Mouse (Mus musculus): Measurements from ENCODE around the gene Gm38392. TPM values are rescaled to one million over a fixed set of nuclear protein-coding genes. Genes with fewer than 3 reads are reported as not detected.

Gm38392 gene
- polyA plus RNA-seq, 1 experiment from 2014 or later, result 0.16 TPM

DNA sequence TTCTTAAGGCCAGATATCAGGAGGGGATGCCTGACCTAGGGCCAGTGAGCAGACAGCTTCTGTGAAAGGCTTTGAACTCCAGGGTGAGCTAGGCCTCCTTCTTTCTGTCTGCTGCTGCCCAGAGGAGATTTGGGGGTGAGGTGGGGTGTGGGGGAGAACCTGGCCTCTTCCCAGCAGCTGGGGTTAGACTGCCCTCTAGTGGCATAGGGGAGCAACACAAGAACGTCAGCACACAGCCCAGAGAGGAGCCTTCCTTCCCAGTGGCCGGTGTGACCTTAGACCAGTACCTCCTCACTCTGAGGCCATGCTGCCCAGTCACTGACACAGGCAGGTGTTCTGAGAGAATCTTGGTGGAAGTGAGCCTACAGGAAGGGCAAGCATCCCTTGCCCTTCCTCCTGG lies 42.9 kb downstream of the Gm38392 start:
- no peaks in the 10 kb centered on the region for H3K9me3 ChIP-seq
- ATAC-seq, result no peak
- no peak overlapping the region for H3K9ac ChIP-seq (replicated peaks)
- H3K27me3 ChIP-seq, result peaks cover 74% of the 10 kb centered on the region
- H3K36me3 ChIP-seq, result no peaks in the 10 kb centered on the region
- 0% methylated on average over 2 of the region's 2 CpGs for WGBS
- no peak overlapping the region for H3K27ac ChIP-seq
- H3K4me3 ChIP-seq (replicated peaks), result no peak overlapping the region
- H3K4me1 ChIP-seq (replicated peaks), result peaks cover 46% of the 10 kb centered on the region
- no peak overlapping the region for H3K4me2 ChIP-seq (replicated peaks)

DNA sequence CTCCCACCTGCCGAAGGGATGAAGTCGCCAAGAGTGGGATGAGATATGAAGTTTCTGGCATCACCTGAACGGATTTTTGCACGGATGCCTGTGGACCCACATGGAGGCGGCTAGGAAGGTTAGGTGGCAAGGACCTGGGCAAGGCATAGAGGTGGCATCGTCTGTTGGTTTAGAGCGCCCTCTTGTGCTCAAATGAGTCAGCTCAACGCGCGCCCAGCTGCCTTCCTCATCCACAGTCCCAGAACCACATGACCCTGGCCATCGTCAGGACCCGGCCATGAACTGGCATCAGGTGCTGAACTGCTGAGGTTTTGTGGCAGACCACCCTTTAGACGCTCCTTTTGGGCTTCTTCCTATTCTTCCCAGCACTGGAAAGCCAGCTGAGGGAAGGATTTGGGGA lies 44.5 kb downstream of the Gm38392 start:
- Histone ChIP-seq H3K27me3 (peaks cover 81% of the 10 kb centered on the region), H3K4me1 (replicated peaks) (peaks cover 61% of the 10 kb centered on the region), H3K27ac (peak overlapping the region; percentile 88), H3K9ac (replicated peaks) (peak overlapping the region; percentile 41), H3K36me3 (no peaks in the 10 kb centered on the region), H3K9me3 (no peaks in the 10 kb centered on the region), H3K4me2 (replicated peaks) (0 out of 2 replicates have a peak overlapping the region, but pooled peaks have one; percentile 6), H3K4me3 (replicated peaks) (no peak overlapping the region)
- under 1% methylated on average over 13 of the region's 13 CpGs for WGBS
- peak; percentile 68 for ATAC-seq

DNA sequence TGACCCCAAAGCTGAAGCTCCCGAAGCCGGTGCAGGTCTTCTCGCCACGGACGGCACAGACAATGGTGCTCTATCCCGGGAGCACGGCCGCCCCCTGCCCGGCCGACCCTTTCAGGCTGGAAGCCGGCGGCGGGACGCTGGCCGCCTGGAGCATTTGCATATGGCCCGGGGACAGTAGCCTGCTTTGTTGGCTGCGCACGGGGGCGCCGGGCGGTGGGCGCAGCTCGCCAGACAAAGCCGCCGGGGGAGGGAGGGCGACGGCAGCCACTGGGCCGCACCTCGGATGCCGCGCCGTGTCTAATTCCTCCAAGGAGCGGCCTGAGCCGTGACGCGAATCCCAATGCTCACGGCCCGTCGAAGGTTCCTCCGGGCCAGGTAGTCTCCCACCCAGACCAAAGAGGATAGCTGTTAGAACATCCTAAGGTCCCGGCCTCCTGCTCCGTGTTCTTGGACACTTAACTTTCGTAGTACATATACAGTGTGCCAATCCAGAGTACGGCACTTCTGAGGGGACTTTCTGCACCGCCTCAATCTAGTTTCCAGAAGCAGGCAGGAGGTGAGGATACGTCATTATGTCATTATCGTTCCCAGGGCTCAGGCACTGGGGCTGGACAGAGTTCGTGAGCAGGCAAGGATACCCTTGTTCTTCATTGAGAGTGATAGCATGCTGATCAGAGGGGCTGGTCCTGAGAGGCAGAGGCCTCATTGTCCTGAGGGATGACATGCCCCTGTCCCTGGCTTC lies 45.8 kb downstream of the Gm38392 start:
- WGBS, result 2% methylated on average over 48 of the region's 48 CpGs
- peak; percentile 48 for ATAC-seq
- peak overlapping the region; percentile 25 for H3K4me3 ChIP-seq (replicated peaks)
- H3K9ac ChIP-seq (replicated peaks), result peak overlapping the region; percentile 62
- peaks cover 72% of the 10 kb centered on the region for H3K27me3 ChIP-seq
- peak overlapping the region; percentile 52 for H3K4me2 ChIP-seq (replicated peaks)
- no peaks in the 10 kb centered on the region for H3K36me3 ChIP-seq
- peak overlapping the region; percentile 88 for H3K27ac ChIP-seq
- no peaks in the 10 kb centered on the region for H3K9me3 ChIP-seq
- H3K4me1 ChIP-seq (replicated peaks), result peaks cover 74% of the 10 kb centered on the region

DNA sequence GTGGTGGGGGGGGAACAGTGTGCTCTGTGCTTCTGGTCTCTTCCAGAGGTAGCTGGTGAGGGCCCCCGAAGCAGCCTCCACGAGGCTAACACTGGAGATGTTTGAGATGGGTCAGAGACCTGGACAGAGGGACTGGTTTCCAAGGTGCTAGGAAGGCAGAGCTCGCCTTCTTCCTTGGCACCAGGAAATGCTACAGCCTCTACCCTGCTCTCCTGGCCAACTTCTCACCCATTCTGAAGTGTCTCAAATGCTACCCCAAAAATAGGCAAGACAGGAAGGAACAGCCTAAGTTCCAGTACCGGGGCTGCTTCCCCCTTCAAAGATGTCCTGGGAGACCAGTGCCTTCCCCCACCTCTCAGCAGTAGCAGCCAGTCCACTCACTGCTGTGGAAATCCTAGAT lies 47.6 kb downstream of the Gm38392 start:
- peaks cover 82% of the 10 kb centered on the region for H3K4me1 ChIP-seq (replicated peaks)
- no peak overlapping the region for H3K4me2 ChIP-seq (replicated peaks)
- H3K9me3 ChIP-seq, result no peaks in the 10 kb centered on the region
- ATAC-seq, result no peak
- H3K27ac ChIP-seq, result peak overlapping the region; percentile 80
- no peak overlapping the region for H3K4me3 ChIP-seq (replicated peaks)
- H3K9ac ChIP-seq (replicated peaks), result no peak overlapping the region
- H3K36me3 ChIP-seq, result no peaks in the 10 kb centered on the region
- 57% methylated on average over 4 of the region's 4 CpGs for WGBS
- peaks cover 65% of the 10 kb centered on the region for H3K27me3 ChIP-seq

DNA sequence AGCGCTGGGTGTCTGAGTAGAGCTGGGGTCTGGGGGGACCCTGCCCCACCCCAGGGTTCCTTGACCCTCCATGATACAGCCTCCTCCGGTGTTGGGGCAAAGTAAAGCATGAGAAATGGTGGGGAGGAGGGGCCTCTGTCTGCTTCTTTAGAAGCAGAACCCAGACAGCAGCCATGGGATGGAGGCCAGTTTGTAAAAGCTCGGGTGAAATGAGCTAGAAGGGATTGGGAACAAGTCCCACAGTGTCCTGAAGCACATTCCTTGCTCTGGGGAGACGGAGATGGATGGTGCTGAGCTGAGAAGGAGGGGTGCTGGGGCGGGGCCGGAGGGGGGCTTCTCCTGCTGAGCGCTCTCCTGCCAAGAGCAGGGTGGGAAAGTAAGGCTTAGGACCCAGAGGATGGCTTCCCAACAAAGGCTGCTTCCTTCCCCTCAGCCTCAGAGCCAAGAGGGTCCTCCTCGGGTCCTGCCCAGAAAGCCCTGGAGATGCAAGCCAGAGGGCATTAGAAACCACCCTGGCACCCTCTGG lies 48.1 kb downstream of the Gm38392 start:
- H3K27me3 ChIP-seq, result peaks cover 66% of the 10 kb centered on the region
- H3K4me2 ChIP-seq (replicated peaks), result no peak overlapping the region
- peak overlapping the region; percentile 80 for H3K27ac ChIP-seq
- H3K9ac ChIP-seq (replicated peaks), result no peak overlapping the region
- H3K4me3 ChIP-seq (replicated peaks), result no peak overlapping the region
- H3K9me3 ChIP-seq, result no peaks in the 10 kb centered on the region
- ATAC-seq, result peak; percentile 28; the same call in 1 of the 2 replicates
- WGBS, result 30% methylated on average over 8 of the region's 8 CpGs
- peaks cover 85% of the 10 kb centered on the region for H3K4me1 ChIP-seq (replicated peaks)
- H3K36me3 ChIP-seq, result no peaks in the 10 kb centered on the region

DNA sequence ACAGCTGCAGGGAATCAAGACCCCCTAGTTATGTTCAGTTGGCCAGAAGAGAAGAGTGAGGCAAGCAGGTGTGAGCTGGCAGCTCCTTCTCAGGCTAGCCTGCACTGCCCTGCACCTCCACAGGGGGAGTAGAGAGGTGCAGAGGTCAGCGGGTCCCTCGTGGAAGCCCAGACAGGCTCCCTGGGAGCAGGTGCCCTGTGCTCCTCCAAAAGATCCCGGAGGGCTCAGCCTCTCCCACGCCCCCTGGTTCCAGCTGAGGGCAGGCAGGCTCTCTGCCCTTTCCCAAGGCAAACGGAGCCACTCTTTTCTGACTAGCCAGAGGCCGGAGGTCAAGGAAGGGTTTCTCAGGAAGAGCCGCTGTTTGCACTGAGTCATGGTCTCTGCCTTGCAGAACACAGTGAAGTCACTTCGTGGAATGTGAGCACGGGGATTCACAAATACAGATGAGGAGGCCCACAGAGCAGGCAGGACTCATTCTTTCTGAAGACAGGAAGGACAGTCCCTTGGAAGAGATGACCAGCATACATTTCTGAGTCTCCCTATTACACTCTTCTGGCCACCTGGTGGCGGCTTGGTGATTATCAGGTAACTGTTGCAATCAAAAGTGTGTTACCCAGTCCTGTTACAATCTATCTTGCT lies 49.3 kb downstream of the Gm38392 start:
- no peak overlapping the region for H3K4me3 ChIP-seq (replicated peaks)
- no peaks in the 10 kb centered on the region for H3K9me3 ChIP-seq
- H3K36me3 ChIP-seq, result no peaks in the 10 kb centered on the region
- no peak; the same call in 1 of the 2 replicates for ATAC-seq
- no peak overlapping the region for H3K9ac ChIP-seq (replicated peaks)
- peak overlapping the region; percentile 80 for H3K27ac ChIP-seq
- H3K27me3 ChIP-seq, result peaks cover 62% of the 10 kb centered on the region
- peaks cover 86% of the 10 kb centered on the region for H3K4me1 ChIP-seq (replicated peaks)
- 4% methylated on average over 10 of the region's 10 CpGs for WGBS
- H3K4me2 ChIP-seq (replicated peaks), result 0 out of 2 replicates have a peak overlapping the region, but pooled peaks have one; percentile 2

DNA sequence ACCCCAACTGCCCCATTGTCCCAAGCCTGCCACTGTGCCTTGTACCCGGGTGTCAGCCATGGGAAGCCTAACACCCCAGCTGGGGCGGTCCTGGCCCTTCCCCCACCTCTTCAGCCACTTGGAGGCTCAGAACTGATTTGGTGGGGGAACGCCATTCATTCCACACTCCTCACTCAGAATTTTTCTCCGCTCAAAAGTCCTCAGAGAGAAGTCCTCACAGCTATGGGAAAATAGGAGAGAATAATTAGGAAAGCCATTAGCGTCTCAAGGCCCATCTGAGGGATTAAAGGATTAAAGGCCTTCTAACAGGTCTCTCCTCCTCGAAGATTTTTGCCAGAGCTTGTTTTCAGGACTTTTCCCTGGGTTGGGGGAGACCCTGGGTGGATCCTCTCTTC lies 49.9 kb downstream of the Gm38392 start:
- Histone ChIP-seq H3K4me3 (replicated peaks) (no peak overlapping the region), H3K9me3 (no peaks in the 10 kb centered on the region), H3K4me1 (replicated peaks) (peaks cover 86% of the 10 kb centered on the region), H3K27me3 (peaks cover 58% of the 10 kb centered on the region), H3K9ac (replicated peaks) (no peak overlapping the region), H3K27ac (peak overlapping the region; percentile 80), H3K4me2 (replicated peaks) (no peak overlapping the region), H3K36me3 (no peaks in the 10 kb centered on the region)
- WGBS, result 2% methylated on average over 6 of the region's 6 CpGs
- ATAC-seq, result no peak

DNA sequence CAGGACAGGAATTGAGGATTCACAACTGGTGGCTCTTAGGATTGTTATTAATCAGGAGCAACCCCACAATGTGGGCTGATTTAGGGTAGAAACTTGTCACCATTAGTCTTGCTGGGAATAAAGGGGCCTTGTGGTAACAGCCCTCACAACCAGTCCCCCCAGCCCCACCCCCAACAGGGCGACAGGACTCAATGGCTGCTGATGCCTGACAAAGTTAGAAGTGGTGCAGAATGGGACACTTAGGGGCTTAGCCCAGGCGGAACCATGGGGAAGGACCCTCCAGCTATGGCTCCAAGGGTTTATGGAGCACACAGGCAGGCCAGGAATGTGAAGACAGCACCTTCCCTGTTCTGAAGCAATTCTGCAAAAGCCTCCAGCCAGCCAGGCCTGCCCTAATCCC lies 51.4 kb downstream of the Gm38392 start:
- ATAC-seq, result no peak

DNA sequence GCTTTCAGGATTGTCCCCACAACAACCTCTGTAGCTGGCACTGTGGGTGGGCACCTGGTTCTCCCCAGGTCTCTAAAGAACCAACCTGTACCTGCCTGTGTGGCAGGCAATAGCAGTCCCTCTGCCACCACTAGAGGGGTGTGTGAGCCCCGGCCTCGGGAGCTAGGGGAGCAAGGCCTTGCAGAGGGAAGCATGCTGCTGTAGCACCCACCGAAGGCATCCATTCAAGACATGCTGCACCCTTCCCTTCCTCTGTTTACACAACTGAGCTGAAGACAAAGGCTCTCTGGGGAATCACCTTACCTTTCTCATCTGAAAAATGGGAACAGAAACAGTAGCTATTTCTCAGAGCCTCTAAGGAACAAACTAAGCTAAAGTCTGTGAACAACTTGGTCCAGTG lies 51.8 kb downstream of the Gm38392 start:
- Histone ChIP-seq H3K4me2 (replicated peaks) (no peak overlapping the region), H3K27me3 (peaks cover 49% of the 10 kb centered on the region), H3K4me3 (replicated peaks) (no peak overlapping the region), H3K36me3 (peaks cover 5% of the 10 kb centered on the region), H3K4me1 (replicated peaks) (peaks cover 86% of the 10 kb centered on the region), H3K9me3 (no peaks in the 10 kb centered on the region), H3K27ac (0 out of 2 replicates have a peak overlapping the region, but pooled peaks have one; percentile 10), H3K9ac (replicated peaks) (no peak overlapping the region)
- ATAC-seq, result no peak
- WGBS, result 13% methylated on average over 3 of the region's 3 CpGs

More for the DNA sequence above, 51.4 kb downstream of the Gm38392 start:
- H3K27me3 ChIP-seq, result peaks cover 52% of the 10 kb centered on the region
- H3K36me3 ChIP-seq, result 0 out of 2 replicates have a peak, but pooled peaks cover 1% of the 10 kb centered on the region
- no peak overlapping the region for H3K4me2 ChIP-seq (replicated peaks)
- H3K9ac ChIP-seq (replicated peaks), result 0 out of 2 replicates have a peak overlapping the region, but pooled peaks have one; percentile 7
- H3K4me1 ChIP-seq (replicated peaks), result peaks cover 86% of the 10 kb centered on the region
- no peak overlapping the region for H3K4me3 ChIP-seq (replicated peaks)
- H3K27ac ChIP-seq, result peak overlapping the region; percentile 10; the same call in 1 of the 2 replicates
- H3K9me3 ChIP-seq, result no peaks in the 10 kb centered on the region
- WGBS, result 25% methylated on average over 2 of the region's 2 CpGs

DNA sequence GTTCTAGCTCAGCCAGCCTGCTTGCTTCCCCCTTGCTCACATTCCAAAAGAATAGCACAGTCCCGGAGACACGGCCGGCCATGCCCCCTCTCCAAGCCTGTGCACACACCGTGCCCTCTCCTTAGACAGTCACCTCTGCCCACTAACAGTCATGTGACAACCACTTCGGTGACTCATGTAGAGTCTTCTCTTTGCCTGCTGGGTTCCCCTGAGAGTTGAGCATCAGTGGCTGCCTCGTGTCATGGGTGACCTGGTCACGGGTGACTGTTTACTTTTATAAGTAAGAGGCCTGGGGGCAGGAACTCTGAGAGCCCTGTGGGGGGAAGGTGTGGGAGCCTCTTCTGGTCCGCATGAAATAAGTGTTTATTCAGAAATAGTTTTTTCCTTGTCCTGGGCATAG lies 53.0 kb downstream of the Gm38392 start:
- Histone ChIP-seq H3K9ac (replicated peaks) (no peak overlapping the region), H3K9me3 (no peaks in the 10 kb centered on the region), H3K36me3 (peaks cover 16% of the 10 kb centered on the region), H3K4me1 (replicated peaks) (peaks cover 87% of the 10 kb centered on the region), H3K4me2 (replicated peaks) (no peak overlapping the region), H3K4me3 (replicated peaks) (no peak overlapping the region), H3K27me3 (peaks cover 49% of the 10 kb centered on the region), H3K27ac (peak overlapping the region; percentile 96)
- WGBS, result 45% methylated on average over 8 of the region's 8 CpGs
- no peak for ATAC-seq

DNA sequence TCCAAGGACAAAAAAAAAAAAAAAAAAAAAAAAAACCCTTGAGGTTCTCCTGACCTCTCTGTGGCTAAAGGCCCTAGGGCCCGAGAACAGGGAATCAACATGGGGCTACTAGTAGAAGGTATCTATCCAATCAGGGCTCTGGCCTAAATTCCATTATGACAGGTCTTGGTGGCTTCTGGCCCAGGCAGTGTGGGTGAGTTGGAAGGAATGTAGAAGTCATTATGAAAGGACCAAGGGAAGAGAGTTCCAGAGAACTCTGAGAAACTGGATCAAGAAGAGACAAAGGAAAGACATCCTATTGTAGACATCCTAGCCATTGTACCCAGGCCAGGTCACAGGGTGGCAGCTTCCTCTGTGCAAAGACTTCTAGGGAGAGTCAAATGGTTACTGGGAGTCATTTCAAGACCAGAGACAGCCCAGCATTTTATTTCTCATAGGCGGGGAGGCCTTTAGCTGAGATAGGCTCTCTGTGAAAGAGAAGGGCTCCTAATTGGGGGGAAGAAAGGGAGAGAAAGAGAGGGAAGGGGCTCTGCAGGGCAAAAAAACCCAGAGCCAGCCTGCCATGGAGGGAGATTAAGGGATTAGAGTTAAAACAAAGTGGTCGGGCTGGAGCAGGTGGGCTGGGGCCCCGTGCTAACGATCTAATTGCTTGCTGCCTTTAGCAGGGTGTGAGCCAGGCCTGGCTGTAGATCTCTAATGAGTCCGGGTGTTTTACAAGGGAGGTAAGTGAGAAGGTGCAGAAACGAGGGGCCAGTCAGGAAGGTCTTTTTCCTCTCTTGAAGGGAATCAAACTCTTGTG lies 54.0 kb downstream of the Gm38392 start:
- 13% methylated on average over 7 of the region's 7 CpGs for WGBS
- H3K27ac ChIP-seq, result peak overlapping the region; percentile 96
- no peak overlapping the region for H3K4me3 ChIP-seq (replicated peaks)
- H3K4me2 ChIP-seq (replicated peaks), result no peak overlapping the region
- no peaks in the 10 kb centered on the region for H3K9me3 ChIP-seq
- H3K36me3 ChIP-seq, result peaks cover 25% of the 10 kb centered on the region
- peaks cover 87% of the 10 kb centered on the region for H3K4me1 ChIP-seq (replicated peaks)
- ATAC-seq, result no peak
- H3K9ac ChIP-seq (replicated peaks), result no peak overlapping the region
- H3K27me3 ChIP-seq, result peaks cover 43% of the 10 kb centered on the region

Measured in midbrain, embryonic 13.5 days (tissue).